Mouse (Mus musculus) cerebellum, adult 2 months (tissue): ENCODE measurements around the gene Tmem178b. TPM values are rescaled to one million over a fixed set of nuclear protein-coding genes. Genes with fewer than 3 reads are reported as not detected.
A peak's percentile ranks its signal among the peaks of the same experiment; 100 is the strongest.

ENCODE experiments used
- DNase-seq, 2 experiments: peaks; one replicate each; pipeline ENCODE4 v3.0.0; 2021
- H3K27ac ChIP-seq: fragments of 200-500 bp; 2 replicates; pipeline ENCODE4 v1.5.1; 2012; ENCODE audit warnings: low read length, control low read depth, inconsistent platforms; ENCODE audit not compliant: insufficient read depth
- H3K27me3 ChIP-seq: fragments of 200-500 bp; 2 replicates; pipeline ENCODE4 v1.6.1; 2012; ENCODE audit warnings: inconsistent platforms, mild to moderate bottlenecking, low read length, moderate library complexity; ENCODE audit not compliant: control insufficient read depth, insufficient read depth
- H3K4me1 ChIP-seq: fragments of 200-500 bp; 2 replicates; pipeline ENCODE4 v1.6.1; 2011; ENCODE audit warnings: low read length; ENCODE audit not compliant: control insufficient read depth, insufficient read depth
- H3K4me3 ChIP-seq: fragments of 200-500 bp; replicated peaks from 2 replicates; pipeline ENCODE3; 2011; ENCODE audit warnings: mild to moderate bottlenecking, low read depth, low read length, control low read depth; ENCODE audit not compliant: insufficient read depth
- CTCF ChIP-seq: fragments of 200-500 bp; IDR thresholded peaks from 2 replicates; pipeline ENCODE4 v1.5.1; 2011; ENCODE audit warnings: low read depth, mild to moderate bottlenecking, control low read depth, low read length, moderate library complexity, borderline replicate concordance; ENCODE audit not compliant: insufficient read depth
- POLR2A ChIP-seq: fragments of 200-500 bp; IDR thresholded peaks from 2 replicates; pipeline ENCODE4 v1.6.1; 2011; ENCODE audit warnings: low read length, control low read depth, borderline replicate concordance; ENCODE audit not compliant: insufficient read depth
- WGBS: fragments of 180-500 bp; shearing (Covaris S2); methylation state at CpG from one replicate; pipeline ENCODE4 v1.1.7; 2018; 5-methylcytosine and 5-hydroxymethylcytosine counted together
- polyA plus RNA-seq: library from polyadenylated mRNA; depleted of rRNA; stranded (reverse); fragments of >200 nt; gene quantifications from 2 replicates; pipeline ENCODE4 v1.2.3, GENCODE M21; 2012

Gene Tmem178b
- polyA plus RNA-seq, 1 experiment = 72.3 TPM

- Histone ChIP-seq H3K4me1 (peaks cover 3% of the 10 kb centered on the region; the same call in 1 of the 2 replicates), H3K27me3 (no peaks in the 10 kb centered on the region), H3K27ac (no peak overlapping the region), H3K4me3 (no peak overlapping the region)
- no peak for TF ChIP-seq CTCF
- no peak for TF ChIP-seq POLR2A
- 68% methylated on average over 10 of the region's 10 CpGs for WGBS
- no peak for DNase-seq
Measured at GRCm38 (mm10) chr6:39926442-39926841, 53.4 kb downstream of the Tmem178b start.

DNA sequence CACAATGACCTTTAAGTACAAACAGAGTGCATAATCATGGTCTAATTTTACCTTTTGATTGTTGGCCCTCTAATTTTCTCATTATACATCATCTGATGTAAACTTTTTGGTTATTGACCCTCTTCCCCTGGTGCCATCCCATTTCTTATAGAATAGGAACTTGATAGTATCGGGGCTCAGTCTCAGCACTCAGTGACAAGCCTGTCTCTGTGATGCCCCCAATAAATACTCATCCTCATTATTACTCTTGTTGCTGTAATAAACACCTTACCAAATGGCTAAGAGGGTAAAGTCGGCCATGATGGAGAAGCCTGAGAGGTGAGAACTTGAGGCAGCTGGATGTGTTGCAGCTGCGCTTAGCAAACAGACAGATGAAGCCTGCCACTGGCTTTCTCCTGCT, 63.5 kb downstream of the Tmem178b start:
- DNase-seq = no peak
- WGBS = over 99% methylated on average over 3 of the region's 3 CpGs
- Histone ChIP-seq H3K4me1 (no peaks in the 10 kb centered on the region), H3K4me3 (no peak overlapping the region), H3K27ac (no peak overlapping the region), H3K27me3 (no peaks in the 10 kb centered on the region)
- no peak for TF ChIP-seq POLR2A
- TF ChIP-seq CTCF = no peak

GRCm38 (mm10) chr6:39940920-39941319, 67.8 kb downstream of the Tmem178b start:
- Histone ChIP-seq H3K4me3 (no peak overlapping the region), H3K27me3 (no peaks in the 10 kb centered on the region), H3K27ac (no peak overlapping the region), H3K4me1 (no peaks in the 10 kb centered on the region; the same call in 1 of the 2 replicates)
- TF ChIP-seq CTCF (no peak), POLR2A (no peak)
- DNase-seq = no peak
- 82% methylated on average over 7 of the region's 7 CpGs for WGBS

GRCm38 (mm10) chr6:39944854-39945253, 71.8 kb downstream of the Tmem178b start:
- Histone ChIP-seq H3K4me3 (no peak overlapping the region), H3K4me1 (no peaks in the 10 kb centered on the region; the same call in 1 of the 2 replicates), H3K27me3 (no peaks in the 10 kb centered on the region), H3K27ac (no peak overlapping the region)
- TF ChIP-seq CTCF = no peak
- TF ChIP-seq POLR2A = no peak
- 79% methylated on average over 9 of the region's 9 CpGs for WGBS
- DNase-seq = no peak

- 88% methylated on average over 5 of the region's 5 CpGs for WGBS
- DNase-seq = no peak
- Histone ChIP-seq H3K4me1 (no peaks in the 10 kb centered on the region; the same call in none of the 2 replicates), H3K27me3 (no peaks in the 10 kb centered on the region), H3K27ac (no peak overlapping the region), H3K4me3 (no peak overlapping the region)
- no peak for TF ChIP-seq CTCF
- no peak for TF ChIP-seq POLR2A
Measured at GRCm38 (mm10) chr6:39945670-39946440, 72.8 kb downstream of the Tmem178b start.

DNA sequence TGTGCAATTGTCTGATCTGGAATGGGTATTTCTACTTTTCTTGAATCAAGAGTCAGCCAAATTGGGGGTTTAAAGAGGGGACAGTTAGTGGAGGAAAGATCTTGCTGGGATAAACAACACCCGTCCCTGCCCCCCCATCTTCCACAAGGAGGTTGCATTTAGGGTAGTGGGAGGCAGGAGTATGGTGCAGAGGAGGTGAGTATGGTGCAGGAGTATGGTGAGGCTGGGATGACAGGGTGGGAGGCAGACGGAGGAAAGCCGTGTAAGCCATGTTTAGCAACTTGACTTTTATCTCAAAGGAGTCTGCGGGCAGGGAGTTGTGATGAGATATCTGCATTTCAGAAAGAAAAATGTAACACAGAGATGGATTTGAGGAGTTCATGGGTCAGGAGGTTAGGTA, 73.5 kb downstream of the Tmem178b start:
- 96% methylated on average over 4 of the region's 4 CpGs for WGBS
- TF ChIP-seq POLR2A (no peak), CTCF (no peak)
- no peak for DNase-seq
- Histone ChIP-seq H3K27me3 (no peaks in the 10 kb centered on the region), H3K4me1 (no peaks in the 10 kb centered on the region; the same call in none of the 2 replicates), H3K27ac (no peak overlapping the region), H3K4me3 (no peak overlapping the region)

DNA sequence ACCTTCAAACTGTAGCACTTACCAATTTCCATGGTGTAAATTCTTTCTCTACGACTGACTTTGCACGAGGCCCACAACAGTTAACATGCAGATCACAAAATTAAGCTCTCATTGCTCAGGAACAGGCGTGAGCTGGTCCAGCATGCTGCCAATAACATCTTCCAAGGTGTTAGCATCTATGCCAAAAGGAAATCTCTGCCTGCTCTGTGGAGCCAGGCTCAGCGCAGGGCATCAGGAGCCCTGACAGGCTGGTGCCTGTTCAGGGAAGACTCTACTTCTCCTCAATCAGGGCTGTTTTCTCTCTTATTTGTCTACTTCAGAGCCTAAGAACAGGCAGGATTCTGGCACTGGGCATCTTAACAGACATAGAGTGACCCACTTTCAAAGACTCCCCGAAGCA, 80.9 kb downstream of the Tmem178b start:
- peaks cover 3% of the 10 kb centered on the region; the same call in 1 of the 2 replicates for H3K4me1 ChIP-seq
- H3K27ac ChIP-seq = no peak overlapping the region
- no peak for TF ChIP-seq CTCF
- TF ChIP-seq POLR2A = no peak
- H3K27me3 ChIP-seq = no peaks in the 10 kb centered on the region
- WGBS = 15% methylated on average over 5 of the region's 5 CpGs
- H3K4me3 ChIP-seq = no peak overlapping the region
- peak; percentile 24 to 29 for DNase-seq

DNA sequence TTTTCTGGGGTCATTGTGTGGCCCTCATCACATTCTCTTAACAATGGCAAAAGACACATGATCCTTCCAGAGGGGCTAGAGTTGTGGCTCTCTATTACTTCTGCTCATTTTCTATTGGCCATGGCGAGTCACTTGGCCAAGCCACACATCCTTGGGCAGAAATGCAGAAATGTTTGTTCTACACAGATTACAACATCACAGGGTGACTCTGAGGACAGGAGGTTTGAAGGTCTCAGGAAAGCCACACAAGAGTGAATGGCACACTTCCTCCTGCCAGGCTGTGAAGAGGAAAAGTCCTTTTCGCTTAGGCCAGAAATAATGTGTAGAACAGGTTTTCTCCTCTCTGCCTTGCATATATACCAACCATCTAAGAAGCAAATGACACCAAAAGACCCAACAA, 82.1 kb downstream of the Tmem178b start:
- 95% methylated on average over 2 of the region's 2 CpGs for WGBS
- Histone ChIP-seq H3K4me1 (peaks cover 3% of the 10 kb centered on the region; the same call in 1 of the 2 replicates), H3K27ac (no peak overlapping the region), H3K27me3 (no peaks in the 10 kb centered on the region), H3K4me3 (no peak overlapping the region)
- no peak for DNase-seq
- no peak for TF ChIP-seq CTCF
- TF ChIP-seq POLR2A = no peak
